Mouse (Mus musculus) embryonic facial prominence, embryonic 12.5 days (tissue): ENCODE data around the gene Anapc15-ps. TPM values are rescaled to one million over a fixed set of nuclear protein-coding genes. Genes with fewer than 3 reads are reported as not detected.

Source experiments
- ATAC-seq: fragments of 200-750 bp; cut with Nextera tagmentation; 2 replicates; pipeline ENCODE4 v1.8.0; 2017; ENCODE audit not compliant: insufficient number of reproducible peaks, insufficient read depth, low FRiP score, low TSS enrichment
- H3K27ac ChIP-seq: fragments of 300-500 bp; sonication (generic); 2 replicates; pipeline ENCODE4 v1.5.1; 2016; ENCODE audit warnings: mild to moderate bottlenecking
- H3K27me3 ChIP-seq: fragments of 300-500 bp; sonication (generic); 2 replicates; pipeline ENCODE4 v1.6.1; 2016; ENCODE audit warnings: mild to moderate bottlenecking, moderate library complexity
- H3K36me3 ChIP-seq: fragments of 300-500 bp; sonication (generic); 2 replicates; pipeline ENCODE4 v1.6.1; 2016; ENCODE audit warnings: mild to moderate bottlenecking
- H3K4me1 ChIP-seq: fragments of 300-500 bp; sonication (generic); 2 replicates; pipeline ENCODE4 v1.6.1; 2016
- H3K4me2 ChIP-seq: fragments of 300-500 bp; sonication (generic); replicated peaks from 2 replicates; pipeline ENCODE4 v1.6.1; 2016; ENCODE audit warnings: mild to moderate bottlenecking, moderate library complexity
- H3K4me3 ChIP-seq: fragments of 300-500 bp; sonication (generic); 2 replicates; pipeline ENCODE4 v1.5.1; 2016; ENCODE audit warnings: mild to moderate bottlenecking
- H3K9ac ChIP-seq: fragments of 300-500 bp; sonication (generic); 2 replicates; pipeline ENCODE4 v1.6.1; 2016; ENCODE audit warnings: mild to moderate bottlenecking, moderate library complexity
- H3K9me3 ChIP-seq: fragments of 300-500 bp; sonication (generic); 2 replicates; pipeline ENCODE4 v1.6.1; 2016; ENCODE audit warnings: mild to moderate bottlenecking, moderate library complexity
- WGBS: fragments of 180-500 bp; shearing (Covaris S2); methylation state at CpG from one replicate; pipeline ENCODE4 v1.1.7; 2016; 5-methylcytosine and 5-hydroxymethylcytosine counted together
- polyA plus RNA-seq: library from polyadenylated mRNA; unstranded; fragments of >200 nt; fragmentation: Nextera tagmentation; extraction: Ambion mirVana; gene quantifications from 2 replicates; pipeline ENCODE4 v1.2.1, GENCODE M21; 2016

The Anapc15-ps gene
- polyA plus RNA-seq, 1 experiment from 2014 or later = not detected

GRCm38 (mm10) chr10:95689058-95689457 is 15.8 kb upstream of the Anapc15-ps start:
- H3K9ac ChIP-seq = no peak overlapping the region
- H3K27me3 ChIP-seq = no peaks in the 10 kb centered on the region
- WGBS = 67% methylated on average over 7 of the region's 7 CpGs
- H3K9me3 ChIP-seq = no peaks in the 10 kb centered on the region
- H3K4me2 ChIP-seq = no peak overlapping the region
- H3K27ac ChIP-seq = no peak overlapping the region
- no peak for ATAC-seq
- H3K36me3 ChIP-seq = no peaks in the 10 kb centered on the region
- no peak overlapping the region for H3K4me3 ChIP-seq
- H3K4me1 ChIP-seq = peaks cover 6% of the 10 kb centered on the region; the same call in 1 of the 2 replicates

- H3K4me1 ChIP-seq = peaks cover 6% of the 10 kb centered on the region; the same call in 1 of the 2 replicates
- no peak overlapping the region for H3K9ac ChIP-seq
- no peaks in the 10 kb centered on the region for H3K36me3 ChIP-seq
- WGBS = 82% methylated on average over 21 of the region's 21 CpGs
- H3K9me3 ChIP-seq = no peaks in the 10 kb centered on the region
- no peak overlapping the region for H3K27ac ChIP-seq
- H3K4me2 ChIP-seq = no peak overlapping the region
- H3K27me3 ChIP-seq = no peaks in the 10 kb centered on the region
- no peak overlapping the region for H3K4me3 ChIP-seq
- no peak for ATAC-seq
Measured at GRCm38 (mm10) chr10:95687558-95688141, 14.4 kb upstream of the Anapc15-ps start.

- Histone ChIP-seq H3K4me2 (no peak overlapping the region), H3K27me3 (no peaks in the 10 kb centered on the region), H3K4me1 (peaks cover 6% of the 10 kb centered on the region; the same call in 1 of the 2 replicates), H3K4me3 (no peak overlapping the region), H3K9ac (no peak overlapping the region), H3K36me3 (no peaks in the 10 kb centered on the region), H3K9me3 (no peaks in the 10 kb centered on the region), H3K27ac (no peak overlapping the region)
- WGBS = 89% methylated on average over 4 of the region's 4 CpGs
- no peak for ATAC-seq
Measured at GRCm38 (mm10) chr10:95686041-95686440, 12.8 kb upstream of the Anapc15-ps start.

- Histone ChIP-seq H3K4me2 (no peak overlapping the region), H3K36me3 (no peaks in the 10 kb centered on the region), H3K9me3 (no peaks in the 10 kb centered on the region), H3K4me1 (peaks cover 12% of the 10 kb centered on the region), H3K9ac (no peak overlapping the region), H3K27me3 (no peaks in the 10 kb centered on the region), H3K27ac (no peak overlapping the region), H3K4me3 (no peak overlapping the region)
- WGBS = 34% methylated on average over 15 of the region's 15 CpGs
- no peak for ATAC-seq
Measured at GRCm38 (mm10) chr10:95684782-95685555, 11.7 kb upstream of the Anapc15-ps start.

GRCm38 (mm10) chr10:95684250-95684649 is 11.0 kb upstream of the Anapc15-ps start:
- Histone ChIP-seq H3K4me1 (peaks cover 12% of the 10 kb centered on the region), H3K27me3 (no peaks in the 10 kb centered on the region), H3K9me3 (no peaks in the 10 kb centered on the region), H3K4me3 (no peak overlapping the region), H3K27ac (no peak overlapping the region), H3K36me3 (no peaks in the 10 kb centered on the region), H3K4me2 (no peak overlapping the region), H3K9ac (no peak overlapping the region)
- WGBS = 89% methylated on average over 4 of the region's 4 CpGs
- no peak for ATAC-seq

GRCm38 (mm10) chr10:95683735-95684134 is 10.5 kb upstream of the Anapc15-ps start:
- no peak overlapping the region for H3K9ac ChIP-seq
- no peak for ATAC-seq
- H3K27me3 ChIP-seq = no peaks in the 10 kb centered on the region
- H3K4me3 ChIP-seq = no peak overlapping the region
- no peaks in the 10 kb centered on the region for H3K36me3 ChIP-seq
- H3K9me3 ChIP-seq = no peaks in the 10 kb centered on the region
- H3K27ac ChIP-seq = no peak overlapping the region
- whole genome bisulfite sequencing = 91% methylated on average over 3 of the region's 3 CpGs
- H3K4me1 ChIP-seq = peaks cover 12% of the 10 kb centered on the region
- no peak overlapping the region for H3K4me2 ChIP-seq

- no peaks in the 10 kb centered on the region for H3K36me3 ChIP-seq
- no peak overlapping the region for H3K9ac ChIP-seq
- no peak overlapping the region for H3K4me3 ChIP-seq
- 59% methylated on average over 10 of the region's 10 CpGs for WGBS
- H3K9me3 ChIP-seq = no peaks in the 10 kb centered on the region
- no peak overlapping the region for H3K27ac ChIP-seq
- no peaks in the 10 kb centered on the region for H3K27me3 ChIP-seq
- H3K4me2 ChIP-seq = no peak overlapping the region
- no peak for ATAC-seq
- H3K4me1 ChIP-seq = peaks cover 14% of the 10 kb centered on the region
Measured at GRCm38 (mm10) chr10:95682964-95683363, 9.7 kb upstream of the Anapc15-ps start.

GRCm38 (mm10) chr10:95682091-95682740 is 9.0 kb upstream of the Anapc15-ps start:
- Histone ChIP-seq H3K27me3 (no peaks in the 10 kb centered on the region), H3K9ac (no peak overlapping the region), H3K27ac (no peak overlapping the region), H3K4me1 (peaks cover 17% of the 10 kb centered on the region), H3K4me2 (no peak overlapping the region), H3K4me3 (no peak overlapping the region), H3K9me3 (no peaks in the 10 kb centered on the region), H3K36me3 (no peaks in the 10 kb centered on the region)
- WGBS = 80% methylated on average over 9 of the region's 9 CpGs
- no peak for ATAC-seq

- Histone ChIP-seq H3K9me3 (no peaks in the 10 kb centered on the region), H3K27ac (no peak overlapping the region), H3K36me3 (no peaks in the 10 kb centered on the region), H3K27me3 (no peaks in the 10 kb centered on the region), H3K4me3 (no peak overlapping the region), H3K4me2 (peak overlapping the region; percentile 9; the same call in 1 of the 2 replicates), H3K4me1 (peaks cover 17% of the 10 kb centered on the region), H3K9ac (no peak overlapping the region)
- ATAC-seq = no peak
- 76% methylated on average over 4 of the region's 4 CpGs for WGBS
Measured at GRCm38 (mm10) chr10:95681481-95681880, 8.2 kb upstream of the Anapc15-ps start.

- H3K9ac ChIP-seq = no peak overlapping the region
- no peaks in the 10 kb centered on the region for H3K36me3 ChIP-seq
- peak overlapping the region; percentile 36 for H3K4me2 ChIP-seq
- peaks cover 17% of the 10 kb centered on the region for H3K4me1 ChIP-seq
- 60% methylated on average over 7 of the region's 7 CpGs for WGBS
- H3K4me3 ChIP-seq = 0 out of 2 replicates have a peak overlapping the region, but pooled peaks have one; percentile 13
- no peaks in the 10 kb centered on the region for H3K27me3 ChIP-seq
- no peak for ATAC-seq
- H3K9me3 ChIP-seq = no peaks in the 10 kb centered on the region
- no peak overlapping the region for H3K27ac ChIP-seq
Measured at GRCm38 (mm10) chr10:95681058-95681440, 7.8 kb upstream of the Anapc15-ps start.

- H3K4me3 ChIP-seq = 0 out of 2 replicates have a peak overlapping the region, but pooled peaks have one; percentile 13
- no peaks in the 10 kb centered on the region for H3K27me3 ChIP-seq
- H3K9me3 ChIP-seq = no peaks in the 10 kb centered on the region
- no peak for ATAC-seq
- H3K27ac ChIP-seq = no peak overlapping the region
- no peak overlapping the region for H3K9ac ChIP-seq
- no peaks in the 10 kb centered on the region for H3K36me3 ChIP-seq
- WGBS = 66% methylated on average over 28 of the region's 28 CpGs
- H3K4me1 ChIP-seq = peaks cover 17% of the 10 kb centered on the region
- H3K4me2 ChIP-seq = peak overlapping the region; percentile 36
Measured at GRCm38 (mm10) chr10:95680153-95681057, 7.2 kb upstream of the Anapc15-ps start.
